Mouse (Mus musculus): ENCODE measurements at regions not wholly inside any gene's neighbourhood (a gene's known extent, or its start where the extent isn't known, plus 50 kb on each side); places are given as distances from the start of the nearest gene placed in this dataset.
"Not testable (repeated sequence)": the region's sequence is repeated elsewhere in the genome, so short reads cannot be mapped to it uniquely, and the experiment has no call there.

DNA sequence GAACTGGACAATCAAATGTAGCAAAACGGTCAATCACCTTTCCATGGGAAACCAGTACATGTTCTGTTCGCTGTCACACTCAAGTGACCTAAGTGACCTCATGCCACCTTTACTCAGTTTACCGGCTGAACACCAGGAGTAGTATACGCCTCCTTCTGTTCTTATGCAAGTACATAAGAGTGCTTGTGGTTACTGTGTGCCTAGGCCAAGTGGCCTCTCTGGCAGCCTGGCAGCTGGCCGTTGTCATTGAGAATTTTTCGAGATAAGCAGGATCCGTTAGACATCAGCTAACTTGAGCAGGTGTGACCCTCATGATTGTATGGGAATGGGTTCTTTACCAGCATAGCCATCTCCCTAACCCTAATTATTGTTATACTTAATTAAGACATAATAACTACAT is 167.5 kb downstream of the Tomm20 start:
- no peak for DNase-seq (ENCODE audit: low spot score in 2 of 2)

- DNase-seq (ENCODE audit: low spot score in 2 of 2): no peak
Observed at GRCm38 (mm10) chr8:126776605-126777469, 168.8 kb downstream of the Tomm20 start.

DNA sequence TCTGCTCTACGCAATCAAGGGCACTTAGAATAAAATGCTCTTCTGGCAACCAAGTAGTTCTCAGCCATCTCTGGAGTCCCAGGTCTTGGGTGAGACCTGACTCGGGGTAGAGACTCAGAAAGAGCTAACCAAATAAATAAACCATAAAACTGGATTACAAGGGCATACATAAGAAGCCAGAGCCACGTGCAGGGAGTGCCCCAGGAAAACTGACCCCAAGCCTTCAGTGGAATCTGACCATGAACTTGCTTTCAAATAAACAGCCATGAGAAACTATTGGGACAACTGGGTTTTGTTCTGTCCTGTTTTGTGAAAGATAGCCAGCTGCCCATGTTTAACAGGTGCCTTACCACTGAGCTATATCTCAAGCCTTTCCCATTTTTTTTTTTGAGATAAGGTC is 170.3 kb downstream of the Tomm20 start:
- no peak for DNase-seq (ENCODE audit: low spot score in 2 of 2)

DNA sequence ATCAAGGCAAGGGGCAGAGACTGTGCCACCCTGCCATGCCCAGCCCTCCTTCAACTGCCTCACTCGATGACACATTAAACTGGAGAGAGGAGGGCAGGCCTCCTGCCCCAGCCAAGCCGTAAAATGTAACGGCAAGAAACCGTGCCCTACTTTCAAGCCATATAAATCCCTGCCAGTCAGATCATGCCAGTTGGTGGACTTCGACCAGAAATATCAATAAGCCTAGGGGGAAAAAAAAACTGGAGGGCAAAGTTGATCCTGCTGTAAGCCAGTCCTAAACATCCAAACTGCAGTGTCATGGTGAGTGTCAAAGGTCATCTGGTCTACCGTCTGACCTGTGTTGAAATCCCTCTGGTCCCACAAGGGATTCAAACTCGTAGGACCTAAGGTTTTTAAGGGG is 170.8 kb downstream of the Tomm20 start:
- DNase-seq (ENCODE audit: low spot score in 2 of 2): no peak

DNA sequence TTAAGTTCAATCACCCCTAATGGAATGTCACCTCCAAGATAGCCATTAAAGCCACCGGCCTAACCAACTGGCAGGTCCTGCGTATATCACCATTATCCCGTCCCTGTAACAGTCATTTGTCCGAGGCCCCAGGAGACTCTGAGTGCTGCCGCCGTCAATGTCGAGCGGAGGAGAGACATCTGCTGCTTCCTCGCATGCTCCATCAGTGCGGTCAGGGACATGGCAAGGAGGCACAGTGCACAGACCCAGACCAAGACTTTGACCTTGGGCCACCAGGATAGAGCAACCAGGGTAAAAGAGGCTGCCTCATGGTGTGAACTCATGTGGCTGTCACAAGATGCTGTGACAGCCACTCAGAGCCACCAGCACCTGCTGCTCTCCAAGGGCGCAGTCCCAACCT is 172.9 kb downstream of the Tomm20 start:
- no peak for DNase-seq (ENCODE audit: low spot score in 2 of 2)

DNA sequence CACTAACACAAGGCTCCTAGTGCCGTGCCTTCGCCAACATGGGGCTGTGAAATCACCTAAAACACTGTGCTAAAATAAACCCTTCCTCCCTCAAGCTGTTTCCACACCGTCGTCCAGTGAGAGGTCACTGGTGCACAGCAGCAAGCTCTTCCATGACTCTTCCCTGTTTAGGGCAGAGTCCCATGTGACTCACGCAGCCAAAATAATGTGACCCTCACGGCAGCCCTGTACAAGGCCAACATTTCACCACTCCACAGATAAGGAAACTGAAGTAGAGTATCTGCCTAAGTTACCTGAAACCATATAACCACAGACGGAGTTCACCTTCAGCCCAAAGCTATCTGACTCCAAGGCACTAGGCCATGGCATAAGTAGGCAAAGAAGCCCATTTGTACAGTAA is 173.4 kb downstream of the Tomm20 start:
- DNase-seq (ENCODE audit: low spot score in 2 of 2): no peak

- DNase-seq (ENCODE audit: low spot score in 2 of 2): not testable (repeated sequence)
Observed at GRCm38 (mm10) chr8:126770374-126770773, 175.3 kb downstream of the Tomm20 start.

GRCm38 (mm10) chr8:126768142-126768541 is 174.4 kb upstream of the Irf2bp2 start:
- no peak for DNase-seq (ENCODE audit: low spot score in 2 of 2)

GRCm38 (mm10) chr8:126767341-126767740 is 173.6 kb upstream of the Irf2bp2 start:
- DNase-seq (ENCODE audit: low spot score in 2 of 2): no peak

- DNase-seq (ENCODE audit: low spot score in 2 of 2): no peak
Observed at GRCm38 (mm10) chr8:126765693-126766238, 172.0 kb upstream of the Irf2bp2 start.

- DNase-seq (ENCODE audit: low spot score in 2 of 2): peak; percentile 27 to 28
Observed at GRCm38 (mm10) chr8:126763600-126763999, 169.8 kb upstream of the Irf2bp2 start.

DNA sequence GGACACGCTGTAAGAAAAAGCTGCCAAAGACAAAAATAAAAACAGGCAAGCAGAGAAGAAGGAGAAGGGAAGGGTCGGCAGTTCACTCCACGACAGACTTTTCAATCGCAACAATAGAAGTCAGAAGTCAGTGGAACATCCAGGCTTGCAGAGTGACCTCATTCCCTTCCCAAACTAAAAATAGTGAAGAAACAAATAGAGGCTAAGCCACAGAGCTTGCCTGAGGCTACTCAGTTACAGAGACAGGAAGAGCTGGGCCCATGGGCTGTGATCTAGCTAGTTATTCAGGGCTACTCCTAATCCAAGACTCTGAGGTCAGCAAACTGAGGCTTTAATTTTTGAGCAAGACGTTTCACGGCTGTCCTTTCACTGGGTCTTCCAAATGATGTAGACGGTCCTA is 165.9 kb upstream of the Irf2bp2 start:
- DNase-seq (ENCODE audit: low spot score in 2 of 2): no peak

- no peak for DNase-seq (ENCODE audit: low spot score in 2 of 2)
Observed at GRCm38 (mm10) chr8:126758951-126759350, 165.2 kb upstream of the Irf2bp2 start.

- peak in 1 of 2 experiments; percentile 35 for DNase-seq (ENCODE audit: low spot score in 2 of 2)
Observed at GRCm38 (mm10) chr8:126757951-126758757, 164.4 kb upstream of the Irf2bp2 start.

DNA sequence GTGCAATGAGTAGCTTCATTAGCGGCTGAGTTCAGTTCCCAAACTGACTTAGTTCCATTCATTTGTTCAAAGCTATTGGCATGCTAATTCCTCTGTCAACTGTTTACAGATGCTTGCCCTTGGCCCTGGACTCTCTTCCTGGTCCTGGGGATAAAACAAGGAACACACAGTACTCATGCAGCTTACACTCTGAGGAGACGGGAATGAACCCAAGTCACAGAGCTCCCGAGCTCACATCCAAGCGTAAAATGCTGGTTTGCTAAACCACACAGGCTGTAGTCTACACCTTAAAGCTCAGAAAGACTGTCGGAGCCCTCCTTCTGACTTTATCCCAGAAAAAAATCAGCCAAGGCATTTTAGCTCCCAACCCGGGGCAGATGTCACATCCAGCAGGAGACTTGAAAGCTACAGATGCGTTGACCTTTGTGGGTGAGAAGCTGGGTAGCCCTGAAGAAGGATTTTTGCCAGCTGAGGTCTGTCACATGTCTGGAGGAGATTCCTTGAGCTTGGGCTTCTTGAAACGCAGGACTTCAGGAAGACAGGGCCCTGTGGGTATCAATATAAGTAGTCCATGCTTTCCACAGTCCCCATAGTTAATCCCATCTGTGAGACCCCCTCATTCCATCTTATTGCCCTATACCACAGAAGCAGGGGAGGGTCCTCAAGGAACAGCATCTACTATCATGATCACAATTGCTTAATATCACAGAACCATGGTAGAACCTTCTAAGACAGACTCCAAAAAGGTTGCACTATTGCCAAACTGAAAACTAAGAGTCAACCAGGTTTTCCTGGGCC is 162.7 kb upstream of the Irf2bp2 start:
- no peak for DNase-seq (ENCODE audit: low spot score in 2 of 2)

DNA sequence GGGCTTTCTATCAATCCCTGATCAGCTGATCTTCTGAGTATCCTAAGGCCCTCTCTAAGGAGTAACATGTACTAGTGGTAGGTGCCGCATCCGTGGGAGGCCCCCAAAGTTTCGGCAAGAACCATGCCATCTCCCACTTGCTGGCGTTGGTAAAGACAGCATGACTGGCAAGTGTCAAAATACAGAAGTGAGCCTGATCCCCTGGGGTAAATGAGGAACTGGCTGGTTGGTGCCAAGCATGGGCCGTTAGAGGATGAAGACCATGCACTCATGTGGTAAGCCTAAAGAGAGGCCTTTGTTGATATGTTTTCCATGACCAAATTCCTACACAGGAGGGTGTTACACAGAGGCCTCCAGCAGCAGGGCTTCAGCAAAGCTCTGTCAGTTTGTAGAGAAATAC is 161.9 kb upstream of the Irf2bp2 start:
- no peak for DNase-seq (ENCODE audit: low spot score in 2 of 2)

GRCm38 (mm10) chr8:126754361-126754809 is 160.6 kb upstream of the Irf2bp2 start:
- no peak for DNase-seq (ENCODE audit: low spot score in 2 of 2)

- no peak for DNase-seq (ENCODE audit: low spot score in 2 of 2)
Observed at GRCm38 (mm10) chr8:126753059-126753855, 159.5 kb upstream of the Irf2bp2 start.

DNA sequence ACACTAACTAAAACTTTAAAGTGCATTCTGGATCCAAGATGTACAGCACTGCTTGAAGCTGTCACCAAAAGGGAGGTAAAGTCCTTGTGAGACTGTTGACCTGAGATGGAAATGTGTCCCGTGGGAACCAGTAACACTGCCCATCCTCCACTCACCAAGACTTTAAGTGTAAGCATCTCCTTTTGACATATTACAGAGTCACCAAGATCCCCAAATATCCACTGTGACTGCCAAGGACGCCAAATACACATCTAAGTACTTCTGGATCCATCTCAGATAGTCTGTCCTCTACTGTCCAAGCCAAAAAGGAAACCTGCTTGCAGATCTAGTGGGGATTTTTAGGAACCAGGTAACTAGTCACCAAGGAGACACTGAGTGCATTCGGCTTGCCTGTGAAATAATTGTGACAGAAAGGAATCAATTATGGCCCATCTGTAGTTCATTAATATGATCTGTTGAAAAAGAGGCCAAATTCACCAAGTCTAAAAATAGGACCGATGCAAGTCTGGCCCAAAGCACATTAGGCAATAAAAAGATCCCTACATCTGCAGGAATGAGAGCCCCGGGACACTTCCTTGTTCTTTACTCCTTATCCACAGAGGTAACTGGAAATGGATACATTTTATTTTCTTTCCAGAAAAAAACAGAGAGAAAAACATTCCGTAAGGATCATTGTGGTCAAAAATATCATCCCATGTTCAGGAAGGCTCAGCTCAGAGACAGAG is 157.8 kb upstream of the Irf2bp2 start:
- DNase-seq (ENCODE audit: low spot score in 2 of 2): no peak

Data from layer of hippocampus, postnatal 10 days (tissue).